Mouse (Mus musculus) stomach, postnatal 0 days (tissue): ENCODE measurements at regions not wholly inside any gene's neighbourhood (a gene's known extent, or its start where the extent isn't known, plus 50 kb on each side); places are given as distances from the start of the nearest gene placed in this dataset.

ENCODE experiments used
- CTCF ChIP-seq: IDR thresholded peaks from 2 replicates; pipeline ENCODE4 v1.5.1; 2016; ENCODE audit warnings: antibody characterized with exemption, low read depth, mild to moderate bottlenecking, moderate library complexity
- EP300 ChIP-seq: optimal IDR thresholded peaks from 2 replicates; pipeline ENCODE3; 2016; ENCODE audit warnings: antibody characterized with exemption

- TF ChIP-seq CTCF (no peak), EP300 (no peak)
Observed at GRCm38 (mm10) chr11:31574941-31575340, 96.7 kb downstream of the Bod1 start.
